Comparison of ENCODE assay signal across 8 mouse cellular contexts in the genomic region with DNA sequence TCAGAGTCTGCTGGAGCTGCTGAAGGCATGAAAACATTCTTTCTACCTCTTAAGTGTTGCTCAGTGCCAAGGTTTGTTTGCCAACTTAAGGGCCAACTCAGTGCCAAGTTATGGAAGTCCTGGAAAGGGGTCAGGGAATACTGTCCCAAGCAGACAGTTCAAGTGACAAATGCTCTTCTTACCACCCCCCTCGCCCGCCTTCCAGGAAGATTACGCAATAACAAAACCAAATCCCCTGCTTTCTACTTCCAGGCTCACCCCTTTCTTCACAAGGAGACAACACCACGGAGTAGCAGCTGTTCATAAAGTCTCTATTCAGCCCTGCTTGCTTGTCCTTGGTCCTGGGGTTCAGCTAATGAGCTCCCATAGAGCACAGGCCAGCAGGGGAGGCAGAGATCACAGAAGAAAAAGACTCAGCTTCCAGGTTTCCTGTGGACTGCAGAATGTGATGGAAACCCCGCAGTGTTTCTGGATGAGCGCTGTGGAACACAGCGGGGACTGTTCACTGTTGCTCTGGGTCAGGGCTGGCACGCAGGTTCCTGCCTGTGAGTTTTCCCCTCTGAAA. TPM values are rescaled to one million over a fixed set of nuclear protein-coding genes. Genes with fewer than 3 reads are reported as not detected.
DNase-seq lines count a peak whose midpoint lies in the region; ATAC-seq and TF ChIP-seq lines count a peak whose summit lies in the region.

No protein-coding gene starts in this region.

- peak overlapping the region; percentile 28; the same call in 1 of the 2 replicates for H3K27ac ChIP-seq in heart, adult 2 months
- H3K27ac ChIP-seq in hindbrain, embryonic 15.5 days (replicated peaks), result 0 out of 2 replicates have a peak overlapping the region, but pooled peaks have one; percentile 10
- H3K27ac ChIP-seq in neural tube, embryonic 12.5 days, result no peak overlapping the region

- H3K4me2 ChIP-seq in hindbrain, embryonic 15.5 days, result no peak overlapping the region
- H3K4me2 ChIP-seq in neural tube, embryonic 12.5 days (replicated peaks), result no peak overlapping the region

- no peak for TF ChIP-seq EP300 in heart, adult 2 months (IDR thresholded peaks at IDR 0.05; ENCODE audit: insufficient read depth, low read depth, low read length)

- no peak for TF ChIP-seq CTCF in heart, adult 2 months (IDR thresholded peaks at IDR 0.05)

- H3K4me3 ChIP-seq in heart, adult 2 months, result no peak overlapping the region
- H3K4me3 ChIP-seq in hindbrain, embryonic 15.5 days, result no peak overlapping the region
- no peak overlapping the region for H3K4me3 ChIP-seq in neural tube, embryonic 12.5 days

- peak in 1 of 2 experiments; percentile 43 for DNase-seq in heart, adult 2 months
- DNase-seq in heart, postnatal 4 days, result no peak
- DNase-seq in ovary, postnatal 36 days (ENCODE audit: low spot score), result peak; percentile 25
- no peak for DNase-seq in ovary, postnatal 10 days (ENCODE audit: low spot score)
- DNase-seq in spleen, adult 18-20 months, result no peak

- WGBS in heart, adult 2 months, result 63% methylated on average over 8 of the region's 8 CpGs
- WGBS in hindbrain, embryonic 15.5 days, result 16% methylated on average over 8 of the region's 8 CpGs
- WGBS in neural tube, embryonic 12.5 days, result 29% methylated on average over 8 of the region's 8 CpGs

- H3K4me1 ChIP-seq in heart, adult 2 months (ENCODE audit: control insufficient read depth, insufficient read depth, low read length), result peaks cover 6% of the 10 kb centered on the region; the same call in 1 of the 2 replicates
- H3K4me1 ChIP-seq in hindbrain, embryonic 15.5 days (replicated peaks), result peaks cover 16% of the 10 kb centered on the region; the same call in 1 of the 2 replicates
- H3K4me1 ChIP-seq in neural tube, embryonic 12.5 days, result peaks cover 20% of the 10 kb centered on the region

- H3K36me3 ChIP-seq in heart, adult 2 months (ENCODE audit: control insufficient read depth, insufficient read depth, low read length), result no peaks in the 10 kb centered on the region
- no peaks in the 10 kb centered on the region for H3K36me3 ChIP-seq in hindbrain, embryonic 15.5 days
- no peaks in the 10 kb centered on the region for H3K36me3 ChIP-seq in neural tube, embryonic 12.5 days

- peak; percentile 77 for ATAC-seq in hindbrain, embryonic 15.5 days (ENCODE audit: low FRiP score, low read depth)
- ATAC-seq in neural tube, embryonic 12.5 days (ENCODE audit: low FRiP score, low read depth), result 0 out of 2 replicates have a peak, but pooled peaks have one; percentile 25
- ATAC-seq in activated CD4-positive, CD25-positive, alpha-beta regulatory T cell, adult 4 months, result no peak

- TF ChIP-seq POLR2A in heart, adult 2 months (IDR thresholded peaks at IDR 0.05; ENCODE audit: insufficient read depth, low read depth, low read length), result no peak

- H3K9me3 ChIP-seq in hindbrain, embryonic 15.5 days, result no peaks in the 10 kb centered on the region
- no peaks in the 10 kb centered on the region for H3K9me3 ChIP-seq in neural tube, embryonic 12.5 days

- H3K9ac ChIP-seq in heart, adult 2 months (ENCODE audit: low read depth, low read length), result no peak overlapping the region
- H3K9ac ChIP-seq in hindbrain, embryonic 15.5 days, result no peak overlapping the region
- no peak overlapping the region for H3K9ac ChIP-seq in neural tube, embryonic 12.5 days

- intact Hi-C loops in heart, adult 2 months (cut with DNase I), result no loop called here

- H3K27me3 ChIP-seq in heart, adult 2 months (ENCODE audit: control insufficient read depth, insufficient read depth, low read length), result no peaks in the 10 kb centered on the region
- H3K27me3 ChIP-seq in hindbrain, embryonic 15.5 days, result no peaks in the 10 kb centered on the region
- no peaks in the 10 kb centered on the region for H3K27me3 ChIP-seq in neural tube, embryonic 12.5 days (replicated peaks)

- H3K79me2 ChIP-seq in heart, adult 2 months (replicated peaks; ENCODE audit: control insufficient read depth, insufficient read depth, low read length), result no peaks in the 10 kb centered on the region

RNA-seq across cellular contexts. Expression of gene Hopx, which starts 22.9 kb away (rescaled TPM):
- total RNA-seq in heart, adult 2 months (2021), result 100 to 1,000 TPM; 367 to 385 TPM
- 284 and 285 TPM in 2 replicates for polyA plus RNA-seq in heart, adult 2 months (2012; rRNA removed)
- 100 to 1,000 TPM; 432 to 451 TPM for total RNA-seq in heart, postnatal 4 days (2021)
- 4.7 and 5.6 TPM in 2 replicates for polyA plus RNA-seq in hindbrain, embryonic 15.5 days (2015; fragmentation: Nextera tagmentation; extraction: Ambion mirVana)
- polyA plus RNA-seq in neural tube, embryonic 12.5 days (2016; fragmentation: Nextera tagmentation; extraction: Ambion mirVana), result 3.6 and 3.8 TPM in 2 replicates
- polyA plus RNA-seq in activated CD4-positive, CD25-positive, alpha-beta regulatory T cell, adult 4 months (2017; shearing (Covaris generic)), result 10 to 100 TPM; 17.5 to 20.6 TPM

Comparison
In these comparisons a context has a peak if more than half of its experiments do, and no peak if none do; other contexts are left out.
1. RNA of gene Hopx, which starts 22.9 kb away (polyA plus RNA-seq): 284 to 285 TPM in heart, adult 2 months; 17.5 to 20.6 TPM in activated CD4-positive, CD25-positive, alpha-beta regulatory T cell, adult 4 months, 4.7 to 5.6 TPM in hindbrain, embryonic 15.5 days and 3.6 to 3.8 TPM in neural tube, embryonic 12.5 days; every median in the first group is over 10 times any median in the second.